Mouse (Mus musculus) activated CD4-positive, CD25-positive, alpha-beta regulatory T cell (primary cell): ENCODE results near the gene H60b. TPM values are rescaled to one million over a fixed set of nuclear protein-coding genes. Genes with fewer than 3 reads are reported as not detected.

Experiments used
- polyA plus RNA-seq, 2 experiments: library from polyadenylated mRNA; unstranded; fragments of 100-300 nt; shearing (Covaris generic); gene quantifications; one replicate each; pipeline ENCODE4 v1.2.1; 2017

The H60b gene
- polyA plus RNA-seq: 1 to 10 TPM; 4.6 to 6.9 TPM

DNA sequence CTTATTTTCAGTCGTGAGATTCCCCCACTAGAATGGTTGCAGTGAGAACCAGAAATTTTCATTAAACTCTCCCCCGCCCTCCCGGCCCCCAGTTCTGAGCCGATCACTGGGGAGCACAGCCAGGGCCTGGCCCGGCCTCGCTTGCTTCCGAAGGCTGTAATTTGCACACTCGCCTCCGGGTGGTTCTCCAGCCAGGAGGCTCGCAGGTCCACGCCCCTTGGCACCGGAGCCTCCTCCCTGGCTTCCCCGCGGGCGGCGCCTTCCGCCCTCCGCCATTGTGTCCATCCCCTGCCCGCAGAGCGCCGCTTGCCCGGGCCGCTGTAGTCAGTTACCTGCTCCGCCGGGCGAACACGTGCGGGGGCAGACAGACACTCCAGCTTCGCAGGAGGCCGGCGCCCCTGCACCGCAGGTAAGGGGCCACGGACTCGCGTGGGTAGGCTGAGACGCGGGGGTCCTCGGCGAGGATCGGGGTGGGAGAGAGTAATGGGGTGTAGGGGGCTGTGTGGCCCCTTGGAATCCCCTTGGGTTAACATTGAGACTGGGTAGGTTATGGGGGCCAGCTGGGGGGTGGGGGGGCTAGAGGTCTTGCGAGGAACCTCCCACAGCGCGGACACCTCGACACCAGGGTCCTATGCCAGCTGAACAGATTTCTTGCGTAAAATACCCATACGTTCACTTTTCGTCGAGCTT, at the start of gene H60b, which contains the start of gene Raet1e:
Gene H60b, plus strand, starts transcription at position 277 of the 690 bp plus-strand sequence.
Gene Raet1e, plus strand, starts transcription at position 260 of the 690 bp plus-strand sequence.

DNA sequence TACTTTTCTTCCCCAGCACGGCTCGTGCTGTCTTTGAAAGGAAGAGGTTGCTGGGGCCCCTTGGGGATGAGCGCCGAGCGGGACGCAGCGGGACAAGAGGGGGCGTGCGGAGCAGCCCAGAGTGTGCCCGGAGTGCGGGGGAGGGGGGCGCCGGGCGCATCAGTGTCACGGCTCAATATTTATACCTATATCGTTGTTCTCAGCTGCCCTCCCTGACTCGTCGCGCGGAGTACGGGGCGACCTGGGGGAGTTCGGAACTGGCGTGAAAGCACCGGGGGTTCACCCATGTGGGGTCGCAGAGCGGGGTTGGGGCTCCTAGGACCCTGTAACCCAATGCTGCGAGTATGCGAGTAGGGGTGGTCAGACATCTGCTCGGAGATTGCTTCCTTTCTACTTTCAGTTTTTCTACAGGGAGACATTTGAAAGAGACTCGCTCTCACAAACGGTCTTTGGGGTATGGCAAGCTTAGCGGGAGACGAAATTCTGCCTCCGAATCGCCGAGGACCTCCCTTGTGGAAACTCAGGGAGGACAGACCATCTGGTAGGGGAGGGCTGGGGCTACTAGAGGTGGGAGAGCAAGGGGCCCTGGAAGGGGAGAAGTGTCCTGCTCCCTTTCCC, 9.2 kb upstream of the H60b start, which contains the start of gene E030030I06Rik:
Gene E030030I06Rik, minus strand, starts transcription at position 198 of the 618 bp plus-strand sequence.

Other genes starting within 250 kb of the H60b start
- not detected for gene 4930444G20Rik, start 90.5 kb upstream of the H60b start, polyA plus RNA-seq
- 10 to 100 TPM; 16.0 to 18.6 TPM for gene E030030I06Rik, start 9.3 kb upstream of the H60b start, polyA plus RNA-seq
- under 1 TPM; 0.45 TPM for gene Raet1e, start within 50 bp of the H60b start, polyA plus RNA-seq
- gene Raet1d, start 202.0 kb downstream of the H60b start, polyA plus RNA-seq: under 1 TPM; 0.33 to 0.60 TPM